Mouse (Mus musculus) lung, postnatal 0 days (tissue): ENCODE measurements around the gene Ercc8.

Experiments used
- CTCF ChIP-seq: IDR thresholded peaks from 2 replicates; pipeline ENCODE4 v1.5.1; 2016; ENCODE audit warnings: antibody characterized with exemption, mild to moderate bottlenecking
- EP300 ChIP-seq: IDR thresholded peaks from 2 replicates; pipeline ENCODE4 v1.6.1; 2016; ENCODE audit warnings: antibody characterized with exemption, mild to moderate bottlenecking, control low read depth

- no peak for TF ChIP-seq CTCF
- TF ChIP-seq EP300 = no peak
Measured at GRCm38 (mm10) chr13:108204857-108205256, 46.3 kb downstream of the Ercc8 start.
